Mouse (Mus musculus) kidney, postnatal 4 days (tissue): Measurements from ENCODE around the gene Pip5kl1.

Experiments
- DNase-seq, 2 experiments: peaks; one replicate each; pipeline ENCODE4 v3.0.0; 2021; ENCODE audit warnings: mixed read lengths in 2 of 2

Pip5kl1 gene

DNA sequence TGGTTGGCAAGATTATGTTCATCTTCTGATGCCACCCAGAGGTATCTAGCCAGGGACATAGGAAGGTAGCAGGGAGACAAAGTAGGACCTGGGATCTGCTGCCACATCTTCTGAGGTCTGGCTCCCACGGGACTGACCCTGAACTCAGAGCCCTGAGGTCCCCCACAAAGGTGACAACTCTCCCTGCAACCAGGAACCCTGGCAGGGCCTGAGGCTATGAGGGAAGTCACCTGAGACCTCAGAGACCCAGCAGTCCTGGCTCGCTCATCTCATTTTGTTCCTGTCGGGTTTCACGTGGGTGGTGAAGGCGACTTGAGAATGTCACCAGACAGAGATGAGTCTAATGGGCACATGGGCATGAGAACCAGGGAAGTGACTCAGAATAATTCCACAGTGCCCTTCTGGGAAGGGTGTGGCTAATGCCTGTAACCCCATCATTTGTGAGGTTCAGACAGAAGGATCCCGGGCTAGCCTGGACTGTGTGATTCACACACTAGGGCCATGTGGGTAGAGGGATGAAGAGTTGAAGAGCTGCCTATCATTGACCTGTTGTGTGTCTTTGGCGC, 10.6 kb downstream of the Pip5kl1 start:
- no peak for DNase-seq

DNA sequence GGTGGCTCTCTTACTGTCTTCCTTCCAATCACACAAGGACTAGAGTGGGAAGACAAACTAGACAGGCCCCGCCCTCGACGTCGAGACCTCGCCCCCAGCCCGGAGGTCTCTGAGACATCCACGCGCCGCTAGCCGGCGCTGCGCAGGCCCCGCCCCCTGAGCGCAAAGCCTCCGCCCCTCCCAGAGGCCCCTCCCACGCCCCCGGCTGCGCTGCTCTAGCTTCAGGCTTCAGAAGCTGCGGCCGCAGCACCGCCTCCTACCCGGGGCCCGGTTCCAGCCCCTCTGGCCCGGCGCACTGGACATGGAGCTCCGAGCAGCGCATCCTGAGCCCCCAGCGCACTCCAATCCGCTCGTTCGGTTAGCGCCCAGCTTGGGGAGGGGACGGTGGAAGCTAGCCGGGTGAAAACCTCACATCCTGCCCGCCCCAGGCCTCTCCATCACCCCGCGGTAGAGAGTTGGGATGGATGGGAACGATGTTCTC, 12.3 kb downstream of the Pip5kl1 start, which contains the start of gene St6galnac4:
Gene St6galnac4, plus strand, starts transcription at position 225 of the 481 bp plus-strand sequence.
- DNase-seq = peak; percentile 95 to 97

DNA sequence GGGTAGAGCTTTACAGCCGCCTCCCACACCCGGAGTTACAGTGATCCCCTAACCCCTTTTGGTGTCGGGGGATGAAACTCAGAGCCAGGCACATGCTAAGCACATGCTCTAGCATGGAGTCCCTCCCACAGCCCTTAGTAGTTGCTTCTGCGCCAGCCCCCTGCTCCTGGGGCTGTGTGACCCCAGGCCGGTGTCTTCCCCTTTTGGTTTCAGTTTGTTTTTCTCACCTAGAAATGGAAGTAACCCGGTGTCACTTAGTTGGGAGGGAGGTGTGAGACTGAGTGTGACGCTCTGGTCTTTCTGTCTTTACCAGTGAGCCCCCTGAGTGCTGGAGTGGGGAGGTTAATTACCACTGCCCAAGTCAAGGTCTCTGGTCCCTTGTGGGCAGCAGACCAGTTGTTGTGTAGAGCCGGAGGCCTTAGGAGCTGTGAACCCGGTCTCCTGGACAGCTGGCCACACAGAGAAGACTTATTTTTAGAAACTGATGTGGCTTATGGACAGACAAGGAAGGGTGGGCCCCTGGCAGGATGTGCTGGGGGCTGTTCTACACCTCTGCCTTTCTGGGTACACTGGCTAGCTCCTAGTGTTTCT, 13.2 kb downstream of the Pip5kl1 start:
- DNase-seq = peak in 1 of 2 experiments; percentile 40

DNA sequence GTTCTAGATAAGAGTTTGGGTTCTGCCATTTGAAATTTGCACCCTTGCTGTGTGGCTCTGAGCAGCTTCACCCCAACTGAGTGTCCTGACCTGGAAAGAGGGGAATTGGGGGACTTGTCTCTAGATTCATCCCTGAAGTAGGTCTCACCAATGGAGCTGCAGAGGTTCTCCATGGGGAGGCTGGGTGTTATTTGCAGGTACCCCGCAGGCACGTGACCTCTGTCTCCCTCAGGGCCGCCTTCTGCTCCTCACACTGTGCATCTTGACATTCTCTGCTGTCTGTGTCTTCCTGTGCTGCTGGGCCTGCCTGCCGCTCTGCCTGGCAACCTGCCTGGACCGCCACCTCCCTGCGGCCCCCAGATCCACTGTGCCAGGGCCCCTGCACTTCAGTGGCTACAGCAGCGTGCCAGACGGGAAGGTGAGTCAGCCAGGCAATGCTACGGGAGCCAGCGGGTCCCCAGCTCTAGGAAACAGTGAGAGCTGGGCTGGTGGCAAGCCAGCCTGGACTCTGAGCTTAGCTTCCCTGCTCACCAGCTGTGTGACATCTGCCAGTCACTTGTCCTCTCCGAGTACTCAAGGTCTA, 14.7 kb downstream of the Pip5kl1 start:
- peak; percentile 43 to 55 for DNase-seq

DNA sequence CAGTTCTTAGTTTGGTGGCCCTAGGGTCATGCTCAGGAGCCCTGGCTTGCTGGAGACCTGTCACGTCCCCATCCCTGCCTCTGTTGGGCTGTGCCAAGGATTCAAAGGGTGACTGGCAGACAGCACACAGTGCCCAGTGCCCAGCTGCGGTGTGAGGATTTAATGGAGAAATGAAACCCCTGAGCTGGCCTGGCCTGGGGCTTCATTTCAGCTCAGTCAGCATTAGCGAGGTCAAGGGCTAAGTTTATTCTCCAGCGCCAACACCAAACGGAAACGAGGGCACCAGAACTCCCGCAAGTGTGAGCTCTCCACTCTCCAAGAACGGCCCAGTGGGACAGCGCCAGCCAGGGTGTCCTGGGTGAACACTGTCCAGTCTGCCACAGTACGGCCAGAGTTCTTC, 15.6 kb downstream of the Pip5kl1 start:
- DNase-seq = no peak

DNA sequence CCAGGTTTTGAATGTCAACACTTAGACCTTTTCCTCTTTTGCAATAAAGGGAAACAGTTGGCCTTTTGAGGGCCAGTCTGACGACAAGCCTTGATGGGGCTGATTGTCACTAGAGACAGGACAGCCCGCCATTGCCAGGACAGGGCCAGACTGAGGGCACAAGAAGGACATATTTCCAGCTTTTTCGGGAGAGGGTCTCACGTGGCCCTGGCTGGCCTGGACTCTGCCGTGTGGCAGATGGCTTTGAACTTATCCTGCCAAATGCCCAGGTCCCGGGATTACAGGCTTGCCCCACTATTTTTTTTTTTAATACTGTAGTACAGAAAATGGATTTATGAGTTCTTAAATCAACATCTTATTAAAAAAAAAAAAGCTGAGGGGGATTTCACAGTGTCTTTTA, 16.7 kb downstream of the Pip5kl1 start:
- no peak for DNase-seq

DNA sequence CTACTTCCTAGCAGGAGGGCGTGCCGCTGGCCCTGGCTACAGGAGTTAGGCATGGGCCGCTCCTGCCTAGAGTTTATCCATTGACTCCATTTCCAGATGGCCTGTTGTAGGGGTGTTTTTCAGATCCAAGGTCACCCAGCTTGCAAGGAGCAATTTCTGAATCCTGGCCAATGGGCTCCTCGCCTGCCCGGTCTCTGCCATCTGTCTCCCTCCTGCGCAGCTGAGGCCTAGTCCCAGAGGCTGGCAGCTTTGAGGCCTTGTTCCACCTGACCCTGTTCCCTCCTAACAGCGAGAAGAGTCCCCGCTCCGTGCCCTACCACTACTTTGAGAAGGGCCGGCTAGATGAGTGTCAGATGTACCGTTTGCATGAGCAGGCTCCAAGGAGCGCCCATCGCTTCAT, 22.1 kb downstream of the Pip5kl1 start:
- DNase-seq = no peak

DNA sequence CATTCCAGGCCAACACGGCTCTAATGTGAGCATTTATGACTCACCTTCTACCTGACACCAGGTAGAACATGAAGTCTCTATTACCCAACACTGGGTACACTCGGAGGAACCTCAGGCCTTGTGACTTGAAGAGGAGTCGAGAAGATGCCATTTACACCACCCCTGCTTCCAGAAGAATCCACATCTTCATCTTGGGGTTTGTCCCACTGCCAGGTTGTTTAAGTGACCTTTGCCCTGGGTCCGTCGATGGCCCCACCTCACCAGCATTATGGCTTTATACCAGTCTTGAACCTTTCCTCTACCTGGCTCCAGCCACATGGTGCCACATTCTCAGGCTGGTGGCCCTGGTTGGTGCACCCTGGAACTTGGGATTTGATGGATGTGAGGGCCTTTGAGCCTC, 22.7 kb downstream of the Pip5kl1 start:
- DNase-seq = no peak

DNA sequence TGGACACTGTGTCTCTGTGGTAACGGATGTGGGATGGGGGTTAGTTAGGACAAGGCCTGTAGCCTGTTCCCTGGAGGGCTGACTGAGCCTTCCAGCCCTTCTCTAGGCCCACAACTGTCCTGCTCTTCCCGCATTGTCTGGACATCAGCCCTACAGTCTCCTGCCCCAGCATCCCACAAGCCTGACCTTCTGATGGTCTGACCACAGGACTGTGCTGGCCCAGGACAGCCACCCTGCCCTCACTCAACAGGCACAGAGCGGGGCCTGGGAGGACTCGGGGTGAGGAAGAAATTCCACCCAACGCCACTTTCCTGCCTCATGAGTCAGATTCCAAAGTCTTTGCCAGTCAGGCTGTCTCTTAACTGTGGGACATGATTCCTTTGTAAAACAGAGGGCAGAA, 23.1 kb downstream of the Pip5kl1 start:
- DNase-seq = no peak

DNA sequence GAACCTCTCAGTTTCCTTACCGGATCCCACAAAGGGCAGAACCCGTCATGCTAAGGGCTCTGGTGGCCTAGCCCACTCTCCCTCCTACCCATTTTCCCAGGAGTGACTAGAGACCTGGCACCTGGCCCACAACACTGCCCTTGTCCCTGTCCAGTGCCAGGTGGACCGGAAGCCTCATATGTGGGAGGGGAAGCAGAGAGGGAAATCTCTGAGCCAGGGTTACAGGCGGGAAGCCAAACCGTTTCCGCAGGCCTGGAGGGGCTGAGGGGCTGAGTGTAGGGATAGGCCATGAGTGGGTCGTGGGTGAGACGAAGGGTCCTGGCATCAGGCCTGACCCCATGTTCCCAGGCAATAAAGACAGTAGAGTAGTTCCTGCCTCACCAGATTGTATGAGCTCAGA, 23.9 kb downstream of the Pip5kl1 start:
- DNase-seq = peak; percentile 58 to 70

DNA sequence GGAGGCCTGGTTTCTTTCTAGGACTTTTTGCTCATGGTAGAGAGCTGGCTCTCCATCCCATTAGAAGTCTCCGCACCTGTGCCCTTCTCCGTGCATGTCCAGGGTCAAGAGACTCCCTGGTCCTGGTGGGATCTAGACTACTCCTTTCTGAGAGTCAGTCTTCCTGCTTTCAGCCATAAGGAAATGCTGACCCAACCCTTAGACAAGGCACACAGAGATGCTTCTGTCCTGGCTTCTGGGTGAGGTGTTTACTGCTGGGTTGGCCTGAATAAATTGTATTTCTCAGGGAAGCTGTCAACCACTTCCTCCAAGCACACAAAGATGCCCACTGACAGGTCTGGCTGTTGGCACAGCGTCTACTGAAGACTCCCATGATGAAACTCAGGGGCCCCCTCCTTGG, 24.8 kb downstream of the Pip5kl1 start, which contains the start of gene St6galnac6:
Gene St6galnac6, plus strand, starts transcription at position 301 of the 400 bp plus-strand sequence.
- no peak for DNase-seq

DNA sequence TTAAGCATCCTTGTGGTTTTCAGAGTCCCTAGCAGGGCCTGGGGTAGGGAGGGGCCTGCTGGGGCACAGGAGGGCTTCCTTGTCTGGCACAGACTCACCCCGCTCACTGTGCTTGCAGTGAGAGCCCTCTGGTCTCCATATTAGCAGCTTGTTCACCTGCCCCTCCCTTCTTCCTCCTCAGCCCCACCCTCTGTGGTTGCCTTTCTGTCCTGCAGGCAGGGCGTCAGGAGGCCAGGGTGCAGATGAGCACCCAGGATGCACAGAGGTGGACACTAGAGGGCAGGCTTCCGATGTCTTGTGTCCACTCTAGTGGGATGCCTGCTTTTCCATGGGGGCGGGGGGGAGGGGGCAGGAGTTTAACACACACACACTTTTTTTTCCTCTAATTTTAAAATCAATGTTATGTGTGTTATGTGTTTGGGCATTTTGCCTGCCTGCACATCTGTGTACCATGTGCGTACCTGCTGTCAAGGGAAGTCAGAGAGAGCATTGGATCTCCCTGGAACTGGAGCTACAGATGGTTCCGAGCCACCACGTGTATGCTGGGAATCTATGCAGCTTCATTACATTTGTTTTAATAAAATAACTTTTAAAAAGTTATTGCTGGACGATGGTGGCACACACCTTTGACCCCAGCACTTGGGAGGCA, 26.9 kb downstream of the Pip5kl1 start:
- DNase-seq = peak; percentile 65 to 72

DNA sequence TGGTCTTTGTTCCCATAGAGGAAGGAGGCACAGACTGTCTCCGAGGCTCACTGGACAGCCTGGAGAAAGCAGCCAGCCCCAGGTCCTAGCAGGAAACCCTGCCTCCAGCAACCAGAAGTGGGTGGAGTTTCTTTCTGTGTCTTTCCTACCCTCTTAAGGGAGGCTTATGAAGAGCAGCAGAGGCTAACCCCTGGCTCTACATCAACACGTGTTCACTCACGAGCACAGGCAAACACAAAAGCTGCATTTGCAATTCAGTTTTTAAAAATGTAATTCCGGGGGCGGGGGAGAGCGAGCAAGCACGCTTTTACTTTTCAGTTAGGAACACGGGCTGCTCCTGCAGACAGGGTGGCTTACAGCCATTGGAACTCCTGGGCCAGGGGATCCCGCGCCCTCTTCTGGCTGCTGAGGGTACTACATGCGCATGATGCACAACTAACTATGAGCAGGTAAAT, 28.0 kb downstream of the Pip5kl1 start:
- peak; percentile 95 to 96 for DNase-seq

DNA sequence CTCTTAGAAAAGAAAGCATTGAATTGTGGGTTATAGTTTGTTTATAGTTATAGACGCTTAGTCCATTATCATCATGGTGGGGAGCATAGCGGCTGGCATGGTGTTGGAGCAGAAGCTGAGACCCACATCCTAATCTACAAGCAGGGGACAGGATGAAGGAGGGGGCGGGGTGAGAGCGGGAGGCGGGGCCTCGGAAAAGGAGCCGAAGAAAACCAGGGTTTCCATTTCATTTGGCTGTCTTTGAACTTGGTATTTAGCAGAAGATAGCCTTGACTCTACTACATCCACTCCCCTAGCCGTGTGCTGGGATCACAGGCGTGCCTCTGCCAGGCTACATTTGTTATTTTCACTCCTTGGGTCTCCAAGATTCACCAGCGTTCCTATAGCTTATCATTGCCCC, 30.0 kb downstream of the Pip5kl1 start:
- DNase-seq = no peak

DNA sequence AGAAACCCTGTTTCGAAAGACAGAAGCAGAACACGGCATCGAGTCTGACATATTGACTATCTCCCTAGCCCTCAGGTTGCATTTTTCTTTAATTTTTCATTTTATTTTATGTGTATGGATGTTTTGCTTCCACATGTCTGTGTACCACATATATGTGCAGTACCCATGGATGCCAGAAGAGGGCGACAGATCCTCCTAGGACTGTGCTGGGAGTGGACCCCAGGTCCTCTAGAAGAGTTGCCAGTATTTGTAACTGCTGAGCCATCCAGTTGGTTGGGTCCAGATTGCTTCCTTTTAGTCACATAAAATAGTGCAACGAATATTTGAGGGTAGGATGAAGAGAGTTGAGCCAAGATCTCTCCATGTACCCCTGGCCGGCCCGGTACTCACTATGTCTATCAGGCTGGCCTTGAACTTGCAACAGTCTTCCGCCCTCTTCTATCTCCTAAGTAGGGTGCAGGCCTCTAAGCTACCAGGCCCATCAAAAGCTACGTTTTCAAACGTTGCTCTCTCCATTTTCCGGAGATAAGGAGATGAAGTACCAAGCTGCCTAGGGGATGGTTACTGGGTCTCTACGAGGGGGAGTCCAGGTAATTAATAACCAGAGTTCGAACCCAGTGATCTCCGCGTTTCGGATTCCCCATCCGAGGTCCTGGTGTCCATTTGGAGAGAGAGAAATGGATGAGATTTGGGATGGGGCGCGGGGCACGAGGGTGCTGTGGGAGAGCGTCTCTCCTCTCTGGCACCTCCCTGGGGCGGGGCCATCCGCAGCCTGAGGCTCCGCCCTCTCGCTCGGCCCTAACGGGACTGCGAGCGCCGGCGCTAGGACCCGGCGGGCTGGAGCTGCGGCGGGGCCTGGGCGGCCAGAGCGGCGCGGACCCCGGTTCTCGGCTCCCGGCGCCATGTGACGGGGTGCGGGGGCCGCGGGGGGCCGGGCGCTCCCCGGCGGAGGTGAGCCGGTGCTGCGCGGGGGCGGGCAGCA, 31.9 kb downstream of the Pip5kl1 start:
- DNase-seq = peak; percentile 91 to 94

DNA sequence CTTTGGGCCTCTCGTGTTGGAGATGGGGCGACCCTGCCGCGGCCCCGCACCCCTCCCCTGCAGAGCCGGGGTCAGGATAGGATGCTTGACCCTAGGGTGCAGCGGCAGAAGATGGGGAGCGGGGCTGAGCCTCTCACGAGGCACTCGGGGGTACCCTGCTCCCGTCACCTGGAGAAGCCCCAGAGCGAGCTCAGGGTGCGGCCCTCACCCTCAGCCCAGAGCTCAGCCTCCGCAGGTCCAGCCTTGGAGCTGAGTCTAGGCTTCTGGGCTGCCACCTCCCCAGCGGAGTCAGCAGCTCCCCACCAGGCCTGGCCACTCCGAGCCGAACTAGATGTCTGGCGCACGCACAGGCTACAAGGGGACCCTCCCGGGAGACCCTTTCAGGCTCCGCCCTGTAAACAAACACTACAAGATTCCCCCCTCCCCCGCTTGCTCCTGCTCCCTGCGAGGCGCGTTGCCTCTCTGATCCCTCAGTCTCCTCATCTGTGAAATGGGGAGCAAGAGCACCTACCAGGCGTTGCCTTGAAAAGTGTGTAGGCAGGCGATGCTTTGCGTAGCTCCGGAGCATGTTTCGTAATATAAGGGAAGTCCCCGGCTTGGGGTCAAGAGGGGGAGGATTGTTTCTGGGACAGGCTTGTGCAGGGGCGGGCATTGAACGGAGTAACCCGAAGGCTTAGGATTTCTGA, 32.8 kb downstream of the Pip5kl1 start:
- DNase-seq = peak; percentile 63 to 72

DNA sequence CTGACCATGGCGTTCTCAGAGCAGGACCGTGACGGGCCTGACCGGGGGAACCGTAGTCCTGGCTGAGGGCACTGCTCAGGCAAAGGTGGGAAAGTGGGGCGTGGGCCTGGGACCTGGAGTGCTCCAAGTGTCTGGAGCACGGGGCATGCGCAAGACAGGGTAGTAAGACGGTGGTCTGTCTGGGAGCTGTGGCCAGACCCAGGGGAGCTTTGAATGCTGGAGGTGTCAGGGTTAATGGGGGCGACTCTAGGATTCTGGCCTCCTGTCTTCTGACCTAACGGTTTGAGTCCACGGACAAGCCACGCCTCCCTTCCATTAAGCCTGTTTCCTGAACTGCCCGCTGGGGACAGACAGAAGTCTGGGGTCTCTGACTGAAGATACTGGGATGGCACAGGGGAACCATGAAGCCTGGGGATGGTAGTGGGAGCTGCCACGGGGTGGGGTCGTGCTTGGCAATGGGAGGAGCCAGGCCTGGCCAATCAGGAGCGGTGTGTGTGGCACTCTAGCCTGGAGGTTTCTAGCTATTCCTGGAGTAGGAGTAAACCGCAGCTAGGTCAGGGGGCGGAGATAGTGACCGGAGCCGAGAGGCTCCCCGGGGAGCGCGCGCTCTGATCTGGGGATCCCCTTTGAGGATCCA, 33.7 kb downstream of the Pip5kl1 start:
- DNase-seq = peak; percentile 71 to 80

DNA sequence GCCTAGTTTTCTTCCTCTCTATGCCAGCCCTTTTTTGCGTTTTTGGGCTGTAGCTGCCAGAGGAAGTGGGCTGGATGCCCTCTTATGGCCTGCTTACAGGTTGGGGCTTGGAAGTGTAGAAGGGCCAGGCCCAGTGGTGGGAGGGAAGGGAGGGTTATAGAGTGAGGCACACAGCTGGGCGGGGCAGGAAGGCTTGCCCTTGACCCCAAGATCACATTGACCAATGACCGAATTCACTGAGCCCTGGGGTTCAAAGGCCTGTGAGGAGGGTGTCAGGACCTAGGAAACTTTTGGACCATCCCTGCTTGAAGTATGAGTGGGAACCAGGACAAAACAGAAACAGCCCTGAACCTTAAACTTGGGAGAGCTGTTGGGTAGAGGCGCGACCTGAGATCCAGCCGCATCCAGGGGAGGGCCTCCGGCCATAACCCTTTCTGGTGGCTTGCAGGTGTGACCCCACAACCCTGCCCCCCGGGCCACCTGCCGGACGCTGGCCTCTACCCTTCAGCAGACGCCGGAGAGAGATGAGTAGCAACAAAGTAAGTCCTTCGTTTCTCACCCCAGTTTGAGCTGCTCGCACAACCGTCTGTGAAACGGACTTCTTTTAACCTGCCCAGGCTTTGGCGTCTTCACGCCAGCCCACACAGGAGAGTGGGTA, 34.3 kb downstream of the Pip5kl1 start:
- no peak for DNase-seq

DNA sequence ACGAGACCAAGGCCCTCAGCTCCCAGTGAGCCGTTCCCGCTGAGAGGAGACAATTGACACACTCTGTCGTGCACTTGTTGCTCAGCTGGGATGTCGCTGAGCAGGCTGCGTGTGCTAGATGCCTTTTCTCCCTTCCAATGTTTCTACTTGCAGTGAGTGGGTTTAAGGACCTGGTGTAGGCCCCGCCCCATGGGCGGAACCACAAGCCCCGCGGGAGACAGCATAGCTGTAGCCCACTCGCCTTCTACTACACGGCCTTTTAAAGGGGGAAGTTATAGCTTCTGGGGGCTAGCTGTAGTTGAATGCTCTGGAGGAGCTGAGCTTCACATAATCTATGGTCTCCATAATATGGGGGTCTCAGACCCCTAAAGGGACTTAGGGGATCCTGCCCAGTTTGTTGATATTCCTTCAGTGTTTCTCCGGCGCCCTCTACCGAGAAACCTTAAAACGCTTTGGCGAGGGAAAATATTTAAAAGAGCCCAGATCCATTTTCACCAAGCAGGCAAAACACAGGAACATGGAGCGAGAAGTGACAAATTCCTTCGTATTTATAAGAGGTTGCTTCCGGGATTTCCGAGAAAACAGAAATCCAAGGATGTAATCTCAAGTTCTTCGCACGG, 36.1 kb downstream of the Pip5kl1 start:
- DNase-seq = peak; percentile 72 to 82

DNA sequence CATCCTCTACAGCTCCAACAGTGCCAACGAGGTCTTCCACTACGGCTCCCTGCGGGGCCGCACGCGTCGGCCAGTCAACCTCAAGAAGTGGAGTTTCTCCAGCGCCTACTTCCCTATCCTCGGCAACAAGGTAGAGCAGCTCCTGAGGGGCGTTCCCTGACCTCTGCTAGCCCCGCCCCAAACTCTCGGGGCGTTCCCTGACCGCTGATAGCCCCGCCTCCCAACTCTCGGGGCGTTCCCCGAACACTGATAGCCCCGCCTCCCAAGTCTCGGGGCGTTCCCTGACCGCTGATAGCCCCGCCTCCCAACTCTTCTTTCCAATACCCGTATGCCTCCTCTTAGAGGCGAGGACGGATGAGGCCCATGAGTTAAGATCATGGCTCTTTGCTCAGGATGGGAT, 37.7 kb downstream of the Pip5kl1 start:
- no peak for DNase-seq
